Mouse (Mus musculus) midbrain, embryonic 15.5 days (tissue): ENCODE data around the gene Arhgap31. TPM values are rescaled to one million over a fixed set of nuclear protein-coding genes. Genes with fewer than 3 reads are reported as not detected.
"Not testable (repeated sequence)": the region's sequence is repeated elsewhere in the genome, so short reads cannot be mapped to it uniquely, and the experiment has no call there.

Experiments
- ATAC-seq: fragments of 200-750 bp; cut with Nextera tagmentation; replicated peaks from 2 replicates; pipeline ENCODE4 v1.8.0; 2017; ENCODE audit warnings: moderate TSS enrichment
- H3K27ac ChIP-seq: fragments of 300-500 bp; sonication (generic); 2 replicates; pipeline ENCODE4 v1.5.1; 2015; ENCODE audit warnings: mild to moderate bottlenecking, inconsistent platforms
- H3K27me3 ChIP-seq: fragments of 300-500 bp; sonication (generic); replicated peaks from 2 replicates; pipeline ENCODE4 v1.6.1; 2015; ENCODE audit warnings: inconsistent platforms
- H3K36me3 ChIP-seq: fragments of 300-500 bp; sonication (generic); replicated peaks from 2 replicates; pipeline ENCODE4 v1.6.1; 2015; ENCODE audit warnings: inconsistent platforms
- H3K4me1 ChIP-seq: fragments of 300-500 bp; sonication (generic); 2 replicates; pipeline ENCODE4 v1.6.1; 2015; ENCODE audit warnings: inconsistent platforms
- H3K4me2 ChIP-seq: fragments of 300-500 bp; sonication (generic); 2 replicates; pipeline ENCODE4 v1.6.1; 2015; ENCODE audit warnings: inconsistent platforms, mild to moderate bottlenecking, moderate library complexity
- H3K4me3 ChIP-seq: fragments of 300-500 bp; sonication (generic); 2 replicates; pipeline ENCODE4 v1.5.1; 2015; ENCODE audit warnings: mild to moderate bottlenecking, inconsistent platforms
- H3K9ac ChIP-seq: fragments of 300-500 bp; sonication (generic); 2 replicates; pipeline ENCODE4 v1.6.1; 2015; ENCODE audit warnings: mild to moderate bottlenecking, inconsistent platforms
- H3K9me3 ChIP-seq: fragments of 300-500 bp; sonication (generic); 2 replicates; pipeline ENCODE4 v1.6.1; 2016; ENCODE audit warnings: inconsistent platforms
- WGBS: fragments of 180-500 bp; shearing (Covaris S2); methylation state at CpG from one replicate; pipeline ENCODE4 v1.1.7; 2015; ENCODE audit warnings: mixed read lengths; 5-methylcytosine and 5-hydroxymethylcytosine counted together
- polyA plus RNA-seq: library from polyadenylated mRNA; unstranded; fragments of >200 nt; fragmentation: Nextera tagmentation; extraction: Ambion mirVana; gene quantifications from 2 replicates; pipeline ENCODE4 v1.2.1, GENCODE M21; 2015

The Arhgap31 gene
- polyA plus RNA-seq, 1 experiment from 2014 or later = 5.8 TPM

GRCm38 (mm10) chr16:38677941-38678340 lies 35.1 kb downstream of the Arhgap31 start:
- not testable (repeated sequence) for H3K9me3 ChIP-seq, H3K9ac ChIP-seq, ATAC-seq, H3K4me1 ChIP-seq, H3K36me3 ChIP-seq, H3K27me3 ChIP-seq, H3K27ac ChIP-seq, H3K4me2 ChIP-seq, H3K4me3 ChIP-seq
- 71% methylated on average over 2 of the region's 2 CpGs for WGBS

- Histone ChIP-seq H3K4me2 (no peak overlapping the region), H3K9ac (no peak overlapping the region), H3K9me3 (no peaks in the 10 kb centered on the region), H3K27me3 (no peaks in the 10 kb centered on the region), H3K4me1 (peaks cover 8% of the 10 kb centered on the region), H3K4me3 (no peak overlapping the region), H3K36me3 (no peaks in the 10 kb centered on the region), H3K27ac (no peak overlapping the region)
- no peak for ATAC-seq
- 96% methylated on average over 6 of the region's 6 CpGs for WGBS
These were observed 35.9 kb downstream of the Arhgap31 start for GRCm38 (mm10) chr16:38677171-38677570.

GRCm38 (mm10) chr16:38676647-38677046 lies 36.4 kb downstream of the Arhgap31 start:
- no peak overlapping the region for H3K9ac ChIP-seq
- H3K4me2 ChIP-seq = no peak overlapping the region
- H3K9me3 ChIP-seq = no peaks in the 10 kb centered on the region
- H3K4me1 ChIP-seq = peaks cover 12% of the 10 kb centered on the region
- H3K36me3 ChIP-seq = no peaks in the 10 kb centered on the region
- no peak for ATAC-seq
- no peak overlapping the region for H3K27ac ChIP-seq
- H3K4me3 ChIP-seq = no peak overlapping the region
- WGBS = 94% methylated on average over 4 of the region's 4 CpGs
- H3K27me3 ChIP-seq = no peaks in the 10 kb centered on the region

- no peak overlapping the region for H3K4me3 ChIP-seq
- no peaks in the 10 kb centered on the region for H3K9me3 ChIP-seq
- WGBS = 52% methylated on average over 9 of the region's 9 CpGs
- no peaks in the 10 kb centered on the region for H3K27me3 ChIP-seq
- no peak overlapping the region for H3K27ac ChIP-seq
- peaks cover 15% of the 10 kb centered on the region for H3K4me1 ChIP-seq
- no peak overlapping the region for H3K4me2 ChIP-seq
- no peaks in the 10 kb centered on the region for H3K36me3 ChIP-seq
- H3K9ac ChIP-seq = no peak overlapping the region
- ATAC-seq = no peak
These were observed 37.3 kb downstream of the Arhgap31 start for GRCm38 (mm10) chr16:38675600-38676335.

- Histone ChIP-seq H3K9ac (no peak overlapping the region), H3K27ac (no peak overlapping the region), H3K4me2 (no peak overlapping the region), H3K9me3 (no peaks in the 10 kb centered on the region), H3K27me3 (no peaks in the 10 kb centered on the region), H3K36me3 (no peaks in the 10 kb centered on the region), H3K4me3 (no peak overlapping the region), H3K4me1 (peaks cover 15% of the 10 kb centered on the region)
- WGBS = 89% methylated on average over 11 of the region's 11 CpGs
- ATAC-seq = no peak
These were observed 38.2 kb downstream of the Arhgap31 start for GRCm38 (mm10) chr16:38674891-38675290.

GRCm38 (mm10) chr16:38673511-38673910 lies 39.6 kb downstream of the Arhgap31 start:
- Histone ChIP-seq H3K27me3 (no peaks in the 10 kb centered on the region), H3K9ac (no peak overlapping the region), H3K4me3 (no peak overlapping the region), H3K4me2 (no peak overlapping the region), H3K4me1 (peaks cover 15% of the 10 kb centered on the region), H3K36me3 (no peaks in the 10 kb centered on the region), H3K9me3 (no peaks in the 10 kb centered on the region), H3K27ac (peak overlapping the region; percentile 62)
- ATAC-seq = peak; percentile 93
- WGBS = 24% methylated on average over 15 of the region's 15 CpGs

- H3K4me3 ChIP-seq = no peak overlapping the region
- ATAC-seq = no peak
- H3K36me3 ChIP-seq = no peaks in the 10 kb centered on the region
- 83% methylated on average over 7 of the region's 7 CpGs for WGBS
- H3K27me3 ChIP-seq = no peaks in the 10 kb centered on the region
- H3K9me3 ChIP-seq = no peaks in the 10 kb centered on the region
- no peak overlapping the region for H3K9ac ChIP-seq
- H3K27ac ChIP-seq = peak overlapping the region; percentile 62
- peaks cover 15% of the 10 kb centered on the region for H3K4me1 ChIP-seq
- no peak overlapping the region for H3K4me2 ChIP-seq
These were observed 40.1 kb downstream of the Arhgap31 start for GRCm38 (mm10) chr16:38672947-38673346.

- Histone ChIP-seq H3K4me1 (peaks cover 15% of the 10 kb centered on the region), H3K9ac (no peak overlapping the region), H3K27ac (no peak overlapping the region), H3K4me2 (no peak overlapping the region), H3K9me3 (no peaks in the 10 kb centered on the region), H3K27me3 (no peaks in the 10 kb centered on the region), H3K4me3 (no peak overlapping the region), H3K36me3 (no peaks in the 10 kb centered on the region)
- ATAC-seq = no peak
- 47% methylated on average over 5 of the region's 5 CpGs for WGBS
These were observed 40.7 kb downstream of the Arhgap31 start for GRCm38 (mm10) chr16:38672370-38672769.

- Histone ChIP-seq H3K4me3 (no peak overlapping the region), H3K36me3 (no peaks in the 10 kb centered on the region), H3K4me2 (no peak overlapping the region), H3K27ac (no peak overlapping the region), H3K27me3 (no peaks in the 10 kb centered on the region), H3K9me3 (no peaks in the 10 kb centered on the region), H3K9ac (no peak overlapping the region), H3K4me1 (peaks cover 15% of the 10 kb centered on the region)
- 76% methylated on average over 12 of the region's 12 CpGs for WGBS
- ATAC-seq = no peak; the same call in 1 of the 2 replicates
These were observed 42.3 kb downstream of the Arhgap31 start for GRCm38 (mm10) chr16:38670621-38671390.

- Histone ChIP-seq H3K9ac (no peak overlapping the region), H3K4me2 (no peak overlapping the region), H3K27me3 (no peaks in the 10 kb centered on the region), H3K9me3 (no peaks in the 10 kb centered on the region), H3K27ac (no peak overlapping the region), H3K4me3 (no peak overlapping the region), H3K36me3 (no peaks in the 10 kb centered on the region), H3K4me1 (peaks cover 15% of the 10 kb centered on the region)
- 88% methylated on average over 8 of the region's 8 CpGs for WGBS
- ATAC-seq = no peak
These were observed 44.0 kb downstream of the Arhgap31 start for GRCm38 (mm10) chr16:38668871-38669675.

GRCm38 (mm10) chr16:38666523-38666922 lies 46.6 kb downstream of the Arhgap31 start:
- H3K4me1 ChIP-seq = peaks cover 1% of the 10 kb centered on the region; the same call in 1 of the 2 replicates
- H3K4me2 ChIP-seq = no peak overlapping the region
- H3K9ac ChIP-seq = no peak overlapping the region
- no peaks in the 10 kb centered on the region for H3K27me3 ChIP-seq
- no peak overlapping the region for H3K27ac ChIP-seq
- no peak for ATAC-seq
- no peaks in the 10 kb centered on the region for H3K36me3 ChIP-seq
- 86% methylated on average over 4 of the region's 4 CpGs for WGBS
- H3K9me3 ChIP-seq = no peaks in the 10 kb centered on the region
- no peak overlapping the region for H3K4me3 ChIP-seq

GRCm38 (mm10) chr16:38666016-38666415 lies 47.1 kb downstream of the Arhgap31 start:
- Histone ChIP-seq H3K4me3 (no peak overlapping the region), H3K27me3 (no peaks in the 10 kb centered on the region), H3K27ac (no peak overlapping the region), H3K36me3 (no peaks in the 10 kb centered on the region), H3K9ac (no peak overlapping the region), H3K4me2 (no peak overlapping the region), H3K4me1 (no peaks in the 10 kb centered on the region), H3K9me3 (no peaks in the 10 kb centered on the region)
- ATAC-seq = no peak
- 98% methylated on average over 2 of the region's 2 CpGs for WGBS
